Mouse (Mus musculus) spleen, adult 2 months (tissue): ENCODE measurements at regions not wholly inside any gene's neighbourhood (a gene's known extent, or its start where the extent isn't known, plus 50 kb on each side); places are given as distances from the start of the nearest gene placed in this dataset.

Experiments
- DNase-seq, 2 experiments: peaks; one replicate each; pipeline versions ENCODE4 v3.0.0 to v3.0.0-alpha.2; 2012 to 2021; ENCODE audit warnings: low spot score in 2 of 2, low read depth in 1 of 2
- H3K27ac ChIP-seq: fragments of 200-500 bp; 2 replicates; pipeline ENCODE4 v1.5.1; 2012; ENCODE audit warnings: low read length, inconsistent platforms; ENCODE audit not compliant: insufficient read depth
- H3K27me3 ChIP-seq: fragments of 200-500 bp; 2 replicates; pipeline ENCODE4 v1.6.1; 2012; ENCODE audit warnings: mild to moderate bottlenecking, moderate library complexity, low read length, inconsistent platforms; ENCODE audit not compliant: control insufficient read depth, insufficient read depth
- H3K36me3 ChIP-seq: fragments of 200-500 bp; 2 replicates; pipeline ENCODE4 v1.6.1; 2012; ENCODE audit warnings: mild to moderate bottlenecking, low read length, inconsistent platforms; ENCODE audit not compliant: control insufficient read depth, insufficient read depth
- H3K4me1 ChIP-seq: fragments of 200-500 bp; 2 replicates; pipeline ENCODE4 v1.6.1; 2011; ENCODE audit warnings: inconsistent platforms; ENCODE audit not compliant: control insufficient read depth, insufficient read depth, insufficient read length
- H3K4me3 ChIP-seq: fragments of 200-500 bp; 2 replicates; pipeline ENCODE4 v1.5.1; 2011; ENCODE audit warnings: mild to moderate bottlenecking, inconsistent platforms; ENCODE audit not compliant: insufficient read depth, insufficient read length; ENCODE audit errors: extremely low read depth
- CTCF ChIP-seq: fragments of 200-500 bp; IDR thresholded peaks from 2 replicates; pipeline ENCODE4 v1.5.1; 2011; ENCODE audit warnings: mild to moderate bottlenecking, inconsistent platforms; ENCODE audit not compliant: insufficient read depth, insufficient read length, insufficient replicate concordance; ENCODE audit errors: extremely low read depth
- POLR2A ChIP-seq: fragments of 200-500 bp; IDR thresholded peaks from 2 replicates; pipeline ENCODE4 v1.6.1; 2011; ENCODE audit warnings: low read depth, low read length, inconsistent platforms
- WGBS: fragments of 180-500 bp; shearing (Covaris S2); methylation state at CpG from one replicate; pipeline ENCODE4 v1.1.7; 2018; 5-methylcytosine and 5-hydroxymethylcytosine counted together

GRCm38 (mm10) chr7:71530922-71531321 is 179.6 kb upstream of the Gm10295 start:
- Histone ChIP-seq H3K27ac (no peak overlapping the region), H3K4me3 (no peak overlapping the region), H3K36me3 (no peaks in the 10 kb centered on the region), H3K4me1 (no peaks in the 10 kb centered on the region), H3K27me3 (no peaks in the 10 kb centered on the region)
- no peak for DNase-seq
- TF ChIP-seq POLR2A (no peak), CTCF (no peak)
- WGBS, result 85% methylated on average over 4 of the region's 4 CpGs

DNA sequence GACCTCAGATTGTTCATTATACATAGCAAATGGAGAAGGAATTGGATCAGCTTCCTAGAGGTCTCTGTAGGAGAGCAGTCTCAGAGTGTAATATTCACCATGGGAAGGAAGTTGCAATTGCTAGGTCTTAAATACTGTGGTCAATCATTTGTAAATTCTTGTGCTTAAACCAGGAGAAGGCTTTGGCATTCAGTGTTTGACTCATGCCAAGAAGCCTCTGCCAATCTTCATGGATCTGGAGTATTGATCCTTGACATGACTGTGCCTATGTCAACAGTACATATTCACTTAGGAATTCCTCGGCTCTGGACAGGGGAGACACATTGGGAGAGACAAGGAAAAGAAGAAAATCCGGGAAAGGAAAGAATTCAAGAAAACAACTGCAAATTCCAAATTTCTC is 174.9 kb upstream of the Gm10295 start:
- no peak for DNase-seq
- TF ChIP-seq POLR2A (no peak), CTCF (no peak)
- Histone ChIP-seq H3K27ac (no peak overlapping the region), H3K27me3 (no peaks in the 10 kb centered on the region), H3K4me3 (no peak overlapping the region), H3K36me3 (no peaks in the 10 kb centered on the region), H3K4me1 (no peaks in the 10 kb centered on the region)
- 84% methylated on average over 2 of the region's 2 CpGs for WGBS

DNA sequence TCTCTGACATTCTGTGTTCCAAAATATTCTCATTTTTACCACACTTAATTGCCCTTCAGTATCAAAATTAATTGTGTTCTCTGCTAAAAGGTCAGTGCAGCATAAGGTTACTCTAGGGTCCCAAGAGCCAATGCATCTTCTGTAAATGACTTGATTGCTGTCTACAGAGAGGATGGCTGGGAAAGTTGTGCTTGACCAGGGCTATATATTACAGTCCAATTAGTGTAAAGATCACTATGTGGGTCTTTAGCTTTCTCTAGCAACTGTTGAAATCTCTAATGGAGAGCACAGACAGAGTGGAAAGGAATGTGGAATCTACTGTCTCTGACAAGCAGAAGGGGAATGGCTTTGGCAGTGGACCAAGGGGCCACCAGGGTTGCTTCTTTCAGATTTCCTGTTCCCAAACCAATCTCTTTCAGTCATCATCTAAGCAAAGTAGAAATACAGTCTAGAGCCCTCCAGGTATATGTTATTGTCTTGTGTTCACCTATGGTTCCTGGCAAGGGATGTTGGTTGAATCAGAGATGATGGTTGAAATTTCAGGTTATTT is 173.4 kb upstream of the Gm10295 start:
- TF ChIP-seq POLR2A (no peak), CTCF (no peak)
- Histone ChIP-seq H3K4me1 (no peaks in the 10 kb centered on the region), H3K27ac (no peak overlapping the region), H3K36me3 (no peaks in the 10 kb centered on the region), H3K27me3 (no peaks in the 10 kb centered on the region), H3K4me3 (no peak overlapping the region)
- no peak for DNase-seq

DNA sequence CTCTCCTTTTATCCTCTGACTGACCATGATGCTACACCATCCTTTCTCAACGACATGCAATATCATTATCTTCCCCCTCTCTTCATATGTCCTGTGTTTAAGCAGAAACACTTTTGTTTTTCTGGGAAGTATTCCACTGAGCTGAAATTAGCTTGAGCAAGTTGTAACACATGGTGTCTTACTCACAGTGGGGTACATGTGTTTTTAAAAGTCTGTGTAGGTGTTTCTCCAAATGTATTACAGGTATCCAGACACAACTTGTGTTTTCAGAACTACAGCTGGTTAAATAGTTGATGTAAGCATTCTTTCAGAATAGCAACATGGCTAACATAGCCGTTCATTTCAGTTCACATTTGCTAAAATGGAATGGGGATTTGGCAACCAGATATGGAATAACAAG is 172.8 kb upstream of the Gm10295 start:
- Histone ChIP-seq H3K4me3 (no peak overlapping the region), H3K27me3 (no peaks in the 10 kb centered on the region), H3K27ac (no peak overlapping the region), H3K36me3 (no peaks in the 10 kb centered on the region), H3K4me1 (no peaks in the 10 kb centered on the region)
- 78% methylated on average over 2 of the region's 2 CpGs for WGBS
- TF ChIP-seq CTCF, result no peak
- no peak for TF ChIP-seq POLR2A
- no peak for DNase-seq

- 77% methylated on average over 3 of the region's 3 CpGs for WGBS
- TF ChIP-seq CTCF, result no peak
- Histone ChIP-seq H3K4me1 (no peaks in the 10 kb centered on the region), H3K27me3 (no peaks in the 10 kb centered on the region), H3K36me3 (no peaks in the 10 kb centered on the region), H3K4me3 (no peak overlapping the region), H3K27ac (no peak overlapping the region)
- DNase-seq, result no peak
Observed at GRCm38 (mm10) chr7:71507379-71507778, 156.1 kb upstream of the Gm10295 start.

- Histone ChIP-seq H3K4me1 (no peaks in the 10 kb centered on the region), H3K27ac (no peak overlapping the region), H3K36me3 (no peaks in the 10 kb centered on the region), H3K27me3 (no peaks in the 10 kb centered on the region), H3K4me3 (no peak overlapping the region)
- no peak for DNase-seq
- no peak for TF ChIP-seq CTCF
- no peak for TF ChIP-seq POLR2A
- 5% methylated on average over 6 of the region's 6 CpGs for WGBS
Observed at GRCm38 (mm10) chr7:71500719-71501118, 149.4 kb upstream of the Gm10295 start.

DNA sequence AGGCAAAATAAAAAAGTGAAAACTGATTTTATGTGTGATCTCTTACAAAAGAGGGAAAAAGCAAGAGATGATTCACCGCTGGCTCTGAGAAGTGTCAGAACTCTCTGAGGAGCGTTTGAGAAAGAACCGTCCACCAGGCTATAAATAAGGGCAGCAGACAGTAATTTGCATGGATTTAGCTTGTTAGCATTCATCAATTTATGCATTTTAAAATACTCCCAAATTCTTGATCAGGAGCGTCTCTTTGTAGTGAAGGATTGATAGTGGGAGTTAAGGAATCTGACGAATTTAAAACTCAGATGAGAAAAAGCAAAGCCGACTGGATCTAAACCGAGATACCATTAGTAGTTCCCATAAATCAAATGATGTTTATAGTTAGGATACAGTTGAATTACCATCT is 146.8 kb upstream of the Gm10295 start:
- no peak for DNase-seq
- no peaks in the 10 kb centered on the region for H3K27me3 ChIP-seq
- no peaks in the 10 kb centered on the region for H3K36me3 ChIP-seq
- H3K4me1 ChIP-seq, result no peaks in the 10 kb centered on the region
- 90% methylated on average over 7 of the region's 7 CpGs for WGBS
- TF ChIP-seq POLR2A (no peak), CTCF (no peak)
- H3K27ac ChIP-seq, result no peak overlapping the region
- no peak overlapping the region for H3K4me3 ChIP-seq

DNA sequence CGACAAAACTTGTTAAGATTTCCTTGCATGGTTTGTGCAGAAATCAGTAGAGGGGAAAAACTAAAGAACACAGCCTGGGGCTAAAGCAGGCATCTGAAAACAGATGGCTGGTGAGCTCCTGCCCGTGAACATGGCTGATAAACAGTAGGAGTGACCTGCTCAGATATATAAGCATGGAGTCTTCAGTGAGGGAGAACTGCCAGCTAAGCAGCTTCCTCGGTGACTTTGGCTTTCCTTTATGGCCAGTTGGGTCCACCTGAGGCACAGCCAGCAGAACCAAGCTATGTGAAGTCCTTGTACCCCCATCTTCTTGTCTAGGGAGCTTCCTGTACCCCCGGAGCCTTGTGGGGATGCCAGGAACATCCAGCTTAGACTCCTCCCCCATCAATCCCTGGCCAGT is 139.8 kb upstream of the Gm10295 start:
- Histone ChIP-seq H3K4me1 (no peaks in the 10 kb centered on the region), H3K4me3 (no peak overlapping the region), H3K36me3 (no peaks in the 10 kb centered on the region), H3K27ac (no peak overlapping the region), H3K27me3 (no peaks in the 10 kb centered on the region)
- no peak for TF ChIP-seq POLR2A
- TF ChIP-seq CTCF, result no peak
- DNase-seq, result no peak
- 73% methylated on average over 4 of the region's 4 CpGs for WGBS
